ENCODE assay signal across 8 mouse cellular contexts in genomic region chr3:96560881-96561668, GRCm38 (mm10). TPM values are rescaled to one million over a fixed set of nuclear protein-coding genes. Genes with fewer than 3 reads are reported as not detected.
DNase-seq lines count a peak whose midpoint lies in the region; ATAC-seq and TF ChIP-seq lines count a peak whose summit lies in the region.

No protein-coding gene starts in this region.

- intact Hi-C loops in left cerebral cortex, postnatal 10 days (cut with DNase I), result no loop called here

- no peak overlapping the region for H3K9ac ChIP-seq in forebrain, embryonic 14.5 days (ENCODE audit: low read length)
- H3K9ac ChIP-seq in kidney, postnatal 0 days (ENCODE audit: low read depth, low read length), result peak overlapping the region; percentile 96
- no peak overlapping the region for H3K9ac ChIP-seq in neural tube, embryonic 14.5 days (replicated peaks; ENCODE audit: low read depth, low read length)

- 12% methylated on average over 9 of the region's 9 CpGs for WGBS in lung, adult 2 months
- 88% methylated on average over 9 of the region's 9 CpGs for WGBS in forebrain, embryonic 14.5 days
- WGBS in kidney, postnatal 0 days, result 60% methylated on average over 9 of the region's 9 CpGs
- 72% methylated on average over 9 of the region's 9 CpGs for WGBS in neural tube, embryonic 14.5 days

- H3K4me3 ChIP-seq in lung, adult 2 months (replicated peaks; ENCODE audit: extremely low read depth, low read depth, low read length), result peak overlapping the region; percentile 94
- no peak overlapping the region; the same call in 1 of the 2 replicates for H3K4me3 ChIP-seq in forebrain, embryonic 14.5 days (ENCODE audit: low read depth, low read length)
- H3K4me3 ChIP-seq in kidney, postnatal 0 days (replicated peaks; ENCODE audit: low read depth, low read length), result peak overlapping the region; percentile 76
- peak overlapping the region; percentile 73 for H3K4me3 ChIP-seq in neural tube, embryonic 14.5 days (ENCODE audit: low read depth, low read length)

- no peak for TF ChIP-seq CTCF in lung, adult 2 months (IDR thresholded peaks at IDR 0.05; ENCODE audit: insufficient read depth, low read length)
- TF ChIP-seq CTCF in kidney, postnatal 0 days (IDR thresholded peaks at IDR 0.05; ENCODE audit: low read depth), result no peak

- no peaks in the 10 kb centered on the region for H3K27me3 ChIP-seq in forebrain, embryonic 14.5 days (replicated peaks; ENCODE audit: control insufficient read depth, insufficient read depth, low read length)
- no peaks in the 10 kb centered on the region for H3K27me3 ChIP-seq in kidney, postnatal 0 days (ENCODE audit: insufficient read depth, low read length)
- no peaks in the 10 kb centered on the region for H3K27me3 ChIP-seq in neural tube, embryonic 14.5 days (ENCODE audit: control insufficient read depth, insufficient read depth, low read length)

- no peak for DNase-seq in lung, adult 2 months
- no peak for DNase-seq in lung, postnatal 25 days (ENCODE audit: low spot score)
- no peak for DNase-seq in forebrain, embryonic 14.5 days (ENCODE audit: low spot score)
- DNase-seq in kidney, postnatal 0 days (ENCODE audit: low spot score), result no peak
- DNase-seq in cerebellum, postnatal 10 days, result no peak
- DNase-seq in left cerebral cortex, postnatal 10 days (ENCODE audit: extremely low spot score in 1 of 2, low spot score in 2 of 2), result no peak

- peaks cover 22% of the 10 kb centered on the region for H3K36me3 ChIP-seq in forebrain, embryonic 14.5 days (ENCODE audit: control insufficient read depth, insufficient read depth, low read length)
- peaks cover 21% of the 10 kb centered on the region for H3K36me3 ChIP-seq in kidney, postnatal 0 days (ENCODE audit: insufficient read depth, low read length)
- H3K36me3 ChIP-seq in neural tube, embryonic 14.5 days (ENCODE audit: control insufficient read depth, insufficient read depth, low read length), result no peaks in the 10 kb centered on the region; the same call in 1 of the 2 replicates

- ATAC-seq in forebrain, embryonic 14.5 days, result no peak
- ATAC-seq in kidney, postnatal 0 days (replicated peaks; ENCODE audit: low FRiP score, low read depth), result no peak
- no peak for ATAC-seq in neural tube, embryonic 14.5 days (ENCODE audit: low read depth)
- ATAC-seq in megakaryocyte progenitor cell, adult 5-6 weeks (replicated peaks; ENCODE audit: poor library complexity), result no peak

- H3K4me2 ChIP-seq in forebrain, embryonic 14.5 days (ENCODE audit: low read length), result peak overlapping the region; percentile 80
- peak overlapping the region; percentile 80 for H3K4me2 ChIP-seq in kidney, postnatal 0 days (ENCODE audit: low read length)
- H3K4me2 ChIP-seq in neural tube, embryonic 14.5 days (ENCODE audit: low read depth, low read length), result peak overlapping the region; percentile 79

- H3K27ac ChIP-seq in forebrain, embryonic 14.5 days (ENCODE audit: low read depth, low read length), result no peak overlapping the region
- H3K27ac ChIP-seq in kidney, postnatal 0 days, result peak overlapping the region; percentile 77
- no peak overlapping the region for H3K27ac ChIP-seq in neural tube, embryonic 14.5 days (ENCODE audit: low read depth, low read length)

- TF ChIP-seq POLR2A in lung, adult 2 months (IDR thresholded peaks at IDR 0.05; ENCODE audit: borderline replicate concordance, extremely low read depth, low read depth, low read length), result peak; percentile 79; the same call in 1 of the 2 replicates

- H3K9me3 ChIP-seq in forebrain, embryonic 14.5 days (replicated peaks; ENCODE audit: control insufficient read depth, low read length), result no peaks in the 10 kb centered on the region
- H3K9me3 ChIP-seq in kidney, postnatal 0 days (replicated peaks; ENCODE audit: low read length), result no peaks in the 10 kb centered on the region
- H3K9me3 ChIP-seq in neural tube, embryonic 14.5 days (ENCODE audit: control insufficient read depth, low read length), result no peaks in the 10 kb centered on the region

- H3K4me1 ChIP-seq in lung, adult 2 months (ENCODE audit: control insufficient read depth, insufficient read depth, low read length), result peaks cover 17% of the 10 kb centered on the region
- peaks cover 30% of the 10 kb centered on the region for H3K4me1 ChIP-seq in forebrain, embryonic 14.5 days (ENCODE audit: control insufficient read depth, insufficient read depth, low read length)
- H3K4me1 ChIP-seq in kidney, postnatal 0 days (replicated peaks; ENCODE audit: insufficient read depth, low read length), result peaks cover 16% of the 10 kb centered on the region
- H3K4me1 ChIP-seq in neural tube, embryonic 14.5 days (ENCODE audit: control insufficient read depth, insufficient read depth, low read length), result peaks cover 28% of the 10 kb centered on the region

RNA-seq across cellular contexts. Expression of gene Txnip, which starts 3.3 kb away (rescaled TPM):
- polyA plus RNA-seq in lung, adult 2 months (2012; rRNA removed), result 687 and 806 TPM in 2 replicates
- polyA plus RNA-seq in forebrain, embryonic 14.5 days (2014; fragmentation: Nextera tagmentation; extraction: Ambion mirVana), result 60.7 and 79.0 TPM in 2 replicates
- polyA plus RNA-seq in kidney, postnatal 0 days (2015; fragmentation: Nextera tagmentation; extraction: Ambion mirVana), result 241 and 254 TPM in 2 replicates
- 48.9 and 75.6 TPM in 2 replicates for polyA plus RNA-seq in neural tube, embryonic 14.5 days (2014; fragmentation: Nextera tagmentation; extraction: Ambion mirVana)
- total RNA-seq in megakaryocyte progenitor cell, adult 5-6 weeks (2015), result 103 and 139 TPM in 2 replicates
- total RNA-seq in megakaryocyte progenitor cell, adult 5-6 weeks (2017), result 94.6 and 128 TPM in 2 replicates
- 10 to 100 TPM; 40.3 to 45.4 TPM for total RNA-seq in left cerebral cortex, postnatal 10 days (2021)

RNA-seq across cellular contexts. Expression of gene Gm16253, which starts 15.7 kb away (rescaled TPM):
- not detected in 2 replicates for polyA plus RNA-seq in lung, adult 2 months (2012; rRNA removed)
- polyA plus RNA-seq in forebrain, embryonic 14.5 days (2014; fragmentation: Nextera tagmentation; extraction: Ambion mirVana), result 0.45 TPM in 1 of 2 replicates, not detected in the other
- not detected in 2 replicates for polyA plus RNA-seq in kidney, postnatal 0 days (2015; fragmentation: Nextera tagmentation; extraction: Ambion mirVana)
- 0.90 and 1.2 TPM in 2 replicates for polyA plus RNA-seq in neural tube, embryonic 14.5 days (2014; fragmentation: Nextera tagmentation; extraction: Ambion mirVana)
- not detected in 2 replicates for total RNA-seq in megakaryocyte progenitor cell, adult 5-6 weeks (2015)
- total RNA-seq in megakaryocyte progenitor cell, adult 5-6 weeks (2017), result not detected in 2 replicates
- not detected for total RNA-seq in left cerebral cortex, postnatal 10 days (2021)

RNA-seq across cellular contexts. Expression of gene Polr3gl, which starts 32.9 kb away (rescaled TPM):
- 18.3 and 21.3 TPM in 2 replicates for polyA plus RNA-seq in lung, adult 2 months (2012; rRNA removed)
- polyA plus RNA-seq in forebrain, embryonic 14.5 days (2014; fragmentation: Nextera tagmentation; extraction: Ambion mirVana), result 8.0 and 8.2 TPM in 2 replicates
- polyA plus RNA-seq in kidney, postnatal 0 days (2015; fragmentation: Nextera tagmentation; extraction: Ambion mirVana), result 26.0 and 28.2 TPM in 2 replicates
- 20.5 and 22.9 TPM in 2 replicates for polyA plus RNA-seq in neural tube, embryonic 14.5 days (2014; fragmentation: Nextera tagmentation; extraction: Ambion mirVana)
- 27.0 and 30.4 TPM in 2 replicates for total RNA-seq in megakaryocyte progenitor cell, adult 5-6 weeks (2015)
- 50.7 and 59.5 TPM in 2 replicates for total RNA-seq in megakaryocyte progenitor cell, adult 5-6 weeks (2017)
- total RNA-seq in left cerebral cortex, postnatal 10 days (2021), result 10 to 100 TPM; 26.3 to 29.3 TPM

RNA-seq across cellular contexts. Expression of gene Ankrd34a, which starts 35.4 kb away (rescaled TPM):
- polyA plus RNA-seq in lung, adult 2 months (2012; rRNA removed), result 0.27 and 0.44 TPM in 2 replicates
- polyA plus RNA-seq in forebrain, embryonic 14.5 days (2014; fragmentation: Nextera tagmentation; extraction: Ambion mirVana), result 11.8 and 14.9 TPM in 2 replicates
- polyA plus RNA-seq in kidney, postnatal 0 days (2015; fragmentation: Nextera tagmentation; extraction: Ambion mirVana), result 1.2 and 1.3 TPM in 2 replicates
- polyA plus RNA-seq in neural tube, embryonic 14.5 days (2014; fragmentation: Nextera tagmentation; extraction: Ambion mirVana), result 18.6 and 21.0 TPM in 2 replicates
- total RNA-seq in megakaryocyte progenitor cell, adult 5-6 weeks (2015), result not detected in 2 replicates
- total RNA-seq in megakaryocyte progenitor cell, adult 5-6 weeks (2017), result not detected in 2 replicates
- total RNA-seq in left cerebral cortex, postnatal 10 days (2021), result 10 to 100 TPM; 56.6 to 57.0 TPM

RNA-seq across cellular contexts. Expression of gene Hfe2, which starts 36.1 kb away (rescaled TPM):
- polyA plus RNA-seq in lung, adult 2 months (2012; rRNA removed), result 4.6 and 13.8 TPM in 2 replicates
- 0.41 and 0.52 TPM in 2 replicates for polyA plus RNA-seq in forebrain, embryonic 14.5 days (2014; fragmentation: Nextera tagmentation; extraction: Ambion mirVana)
- 0.07 and 0.10 TPM in 2 replicates for polyA plus RNA-seq in kidney, postnatal 0 days (2015; fragmentation: Nextera tagmentation; extraction: Ambion mirVana)
- 1.3 and 2.0 TPM in 2 replicates for polyA plus RNA-seq in neural tube, embryonic 14.5 days (2014; fragmentation: Nextera tagmentation; extraction: Ambion mirVana)
- total RNA-seq in megakaryocyte progenitor cell, adult 5-6 weeks (2015), result not detected in 2 replicates
- total RNA-seq in megakaryocyte progenitor cell, adult 5-6 weeks (2017), result not detected in 2 replicates
- under 1 TPM; 0.39 to 0.57 TPM for total RNA-seq in left cerebral cortex, postnatal 10 days (2021)
